Mouse (Mus musculus) telencephalon, adult 2 months (tissue): Measurements from ENCODE around the gene Ciz1.

Experiments used
- DNase-seq: peaks from one replicate; pipeline ENCODE4 v3.0.0-alpha.2; 2011; ENCODE audit warnings: low read depth, low spot score

The Ciz1 gene

GRCm38 (mm10) chr2:32319586-32320580 is 32.2 kb upstream of the Ciz1 start:
- no peak for DNase-seq

GRCm38 (mm10) chr2:32320721-32321120 is 31.4 kb upstream of the Ciz1 start:
- no peak for DNase-seq

GRCm38 (mm10) chr2:32321591-32322298 is 30.4 kb upstream of the Ciz1 start:
- no peak for DNase-seq

- no peak for DNase-seq
These were observed 29.1 kb upstream of the Ciz1 start for GRCm38 (mm10) chr2:32322754-32323741.

- DNase-seq = no peak
These were observed 27.8 kb upstream of the Ciz1 start for GRCm38 (mm10) chr2:32324322-32324721.

- no peak for DNase-seq
These were observed 26.8 kb upstream of the Ciz1 start for GRCm38 (mm10) chr2:32325342-32325741.

GRCm38 (mm10) chr2:32327200-32327599 is 24.9 kb upstream of the Ciz1 start:
- no peak for DNase-seq

- DNase-seq = no peak
These were observed 23.1 kb upstream of the Ciz1 start for GRCm38 (mm10) chr2:32328911-32329460.

GRCm38 (mm10) chr2:32329531-32329930 is 22.6 kb upstream of the Ciz1 start:
- no peak for DNase-seq

GRCm38 (mm10) chr2:32332159-32332558 is 20.0 kb upstream of the Ciz1 start:
- DNase-seq = no peak

- no peak for DNase-seq
These were observed 16.2 kb upstream of the Ciz1 start for GRCm38 (mm10) chr2:32335888-32336287.

GRCm38 (mm10) chr2:32339912-32340642 is 12.1 kb upstream of the Ciz1 start:
- no peak for DNase-seq

- peak; percentile 80 for DNase-seq
These were observed 11.1 kb upstream of the Ciz1 start for GRCm38 (mm10) chr2:32340836-32341633.

- DNase-seq = no peak
These were observed 10.5 kb upstream of the Ciz1 start for GRCm38 (mm10) chr2:32341634-32341939.

- DNase-seq = no peak
These were observed 10.1 kb upstream of the Ciz1 start for GRCm38 (mm10) chr2:32342039-32342438.

- DNase-seq = peak; percentile 85
These were observed 9.4 kb upstream of the Ciz1 start for GRCm38 (mm10) chr2:32342539-32343350.

GRCm38 (mm10) chr2:32343351-32343671 is 8.8 kb upstream of the Ciz1 start:
- no peak for DNase-seq

- no peak for DNase-seq
These were observed 8.1 kb upstream of the Ciz1 start for GRCm38 (mm10) chr2:32344056-32344455.
